Mouse (Mus musculus) myocyte (in vitro differentiated cells): ENCODE measurements at regions not wholly inside any gene's neighbourhood (a gene's known extent, or its start where the extent isn't known, plus 50 kb on each side); places are given as distances from the start of the nearest gene placed in this dataset.

Experiments
- H3K27me3 ChIP-seq: one replicate; pipeline ENCODE4 v1.6.1; 2011; ENCODE audit not compliant: control insufficient read depth, insufficient read depth, insufficient read length
- H3K36me3 ChIP-seq: one replicate; pipeline ENCODE4 v1.6.1; 2011; ENCODE audit not compliant: control insufficient read depth, insufficient read depth
- H3K4me2 ChIP-seq: one replicate; pipeline ENCODE4 v1.6.1; 2011; ENCODE audit warnings: low read depth, control low read depth
- H3K4me3 ChIP-seq: one replicate; pipeline ENCODE4 v1.5.1; 2011; ENCODE audit warnings: mild to moderate bottlenecking, control low read depth, moderate library complexity
- H3K79me2 ChIP-seq: one replicate; pipeline ENCODE4 v1.6.1; 2011; ENCODE audit not compliant: control insufficient read depth, insufficient read depth
- H3ac ChIP-seq: one replicate; pipeline ENCODE4 v1.6.1; 2011; ENCODE audit not compliant: control insufficient read depth, insufficient read length
- CEBPB ChIP-seq: IDR thresholded peaks from 2 replicates; pipeline ENCODE4 v1.6.1; 2011; ENCODE audit warnings: mild to moderate bottlenecking, moderate library complexity; ENCODE audit not compliant: poor library complexity, insufficient read depth, severe bottlenecking
- E2F4 ChIP-seq: IDR thresholded peaks from one replicate; pipeline ENCODE4 v1.6.1; 2011; ENCODE audit warnings: mild to moderate bottlenecking, control low read depth, moderate library complexity; ENCODE audit not compliant: insufficient read depth
- MAX ChIP-seq: IDR thresholded peaks from one replicate; pipeline ENCODE4 v1.6.1; 2011; ENCODE audit warnings: low read depth, mild to moderate bottlenecking, control low read depth
- MYOD1 ChIP-seq, 3 experiments: IDR thresholded peaks; one replicate each; pipeline ENCODE4 v1.6.1; 2011; ENCODE audit warnings: control low read depth in 2 of 3, low read depth in 2 of 3, mild to moderate bottlenecking in 2 of 3, moderate library complexity in 1 of 3; ENCODE audit not compliant: insufficient read length in 2 of 3, control insufficient read depth in 1 of 3
- MYOG ChIP-seq, 3 experiments: IDR thresholded peaks; one replicate each; pipeline ENCODE4 v1.6.1; 2011; ENCODE audit warnings: control low read depth in 2 of 3, low read depth in 2 of 3, mild to moderate bottlenecking in 2 of 3; ENCODE audit not compliant: insufficient read length in 2 of 3, control insufficient read depth in 1 of 3, insufficient read depth in 1 of 3
- POLR2A ChIP-seq: IDR thresholded peaks from one replicate; pipeline ENCODE4 v1.6.1; 2011; ENCODE audit warnings: low read depth, mild to moderate bottlenecking, control low read depth, moderate library complexity; ENCODE audit not compliant: insufficient read length
- POLR2AphosphoS2 ChIP-seq: IDR thresholded peaks from one replicate; pipeline ENCODE4 v1.6.1; 2011; ENCODE audit warnings: low read depth, control low read depth; ENCODE audit not compliant: insufficient read length
- REST ChIP-seq: IDR thresholded peaks from one replicate; pipeline ENCODE4 v1.6.1; 2011; ENCODE audit warnings: mild to moderate bottlenecking, control low read depth, moderate library complexity; ENCODE audit not compliant: insufficient read depth, insufficient read length
- SRF ChIP-seq: IDR thresholded peaks from one replicate; pipeline ENCODE4 v1.6.1; 2011; ENCODE audit warnings: low read depth; ENCODE audit not compliant: control insufficient read depth, insufficient read length
- TCF12 ChIP-seq: IDR thresholded peaks from one replicate; pipeline ENCODE4 v1.6.1; 2011; ENCODE audit warnings: mild to moderate bottlenecking, control low read depth; ENCODE audit not compliant: poor library complexity, insufficient read depth, severe bottlenecking
- TCF3 ChIP-seq: IDR thresholded peaks from one replicate; pipeline ENCODE4 v1.6.1; 2011; ENCODE audit warnings: low read depth, control low read depth; ENCODE audit not compliant: insufficient read length
- USF1 ChIP-seq: IDR thresholded peaks from one replicate; pipeline ENCODE4 v1.6.1; 2011; ENCODE audit warnings: low read depth, mild to moderate bottlenecking, control low read depth, moderate library complexity

GRCm38 (mm10) chr7:75923951-75924467 lies 75.9 kb downstream of the Klhl25 start:
- Histone ChIP-seq H3K4me2 (no peak overlapping the region), H3K36me3 (no peaks in the 10 kb centered on the region), H3K4me3 (no peak overlapping the region), H3K27me3 (no peaks in the 10 kb centered on the region), H3ac (no peak overlapping the region), H3K79me2 (no peaks in the 10 kb centered on the region)
- peak; percentile 21 for TF ChIP-seq TCF12
- peak in 2 of 3 experiments; percentile 46 to 60 for TF ChIP-seq MYOG (IDR thresholded peaks at IDR 0.05; ENCODE audit: control insufficient read depth in 1 of 3, insufficient read depth in 1 of 3, insufficient read length in 2 of 3, low read depth in 2 of 3)
- peak in 2 of 3 experiments; percentile 48 to 70 for TF ChIP-seq MYOD1 (IDR thresholded peaks at IDR 0.05; ENCODE audit: control insufficient read depth in 1 of 3, insufficient read length in 2 of 3, low read depth in 2 of 3)
- no peak for TF ChIP-seq REST

- Histone ChIP-seq H3K4me2 (no peak overlapping the region), H3K27me3 (no peaks in the 10 kb centered on the region), H3K79me2 (no peaks in the 10 kb centered on the region), H3K4me3 (no peak overlapping the region), H3ac (no peak overlapping the region), H3K36me3 (no peaks in the 10 kb centered on the region)
- TF ChIP-seq MAX, result no peak
- TF ChIP-seq POLR2AphosphoS2, result no peak
- TF ChIP-seq USF1, result no peak
- no peak for TF ChIP-seq TCF3
- no peak for TF ChIP-seq MYOD1 (IDR thresholded peaks at IDR 0.05; ENCODE audit: control insufficient read depth in 1 of 3, insufficient read length in 2 of 3, low read depth in 2 of 3)
- no peak for TF ChIP-seq POLR2A
- no peak for TF ChIP-seq CEBPB
- no peak for TF ChIP-seq TCF12
- no peak for TF ChIP-seq E2F4
- TF ChIP-seq MYOG (IDR thresholded peaks at IDR 0.05; ENCODE audit: control insufficient read depth in 1 of 3, insufficient read depth in 1 of 3, insufficient read length in 2 of 3, low read depth in 2 of 3), result no peak
- TF ChIP-seq REST, result no peak
- TF ChIP-seq SRF, result no peak
Observed at GRCm38 (mm10) chr7:75927537-75927936, 79.4 kb downstream of the Klhl25 start.

GRCm38 (mm10) chr7:75943844-75944243 lies 95.7 kb downstream of the Klhl25 start:
- Histone ChIP-seq H3K27me3 (peaks cover 9% of the 10 kb centered on the region), H3K4me3 (no peak overlapping the region), H3ac (no peak overlapping the region), H3K79me2 (no peaks in the 10 kb centered on the region), H3K36me3 (no peaks in the 10 kb centered on the region), H3K4me2 (no peak overlapping the region)
- no peak for TF ChIP-seq REST
- no peak for TF ChIP-seq MYOD1 (IDR thresholded peaks at IDR 0.05; ENCODE audit: control insufficient read depth in 1 of 3, insufficient read length in 2 of 3, low read depth in 2 of 3)
- no peak for TF ChIP-seq POLR2AphosphoS2
- TF ChIP-seq SRF, result no peak
- TF ChIP-seq USF1, result no peak
- no peak for TF ChIP-seq TCF12
- TF ChIP-seq MAX, result no peak
- no peak for TF ChIP-seq MYOG (IDR thresholded peaks at IDR 0.05; ENCODE audit: control insufficient read depth in 1 of 3, insufficient read depth in 1 of 3, insufficient read length in 2 of 3, low read depth in 2 of 3)
- no peak for TF ChIP-seq E2F4
- TF ChIP-seq CEBPB, result no peak
- TF ChIP-seq POLR2A, result no peak
- TF ChIP-seq TCF3, result no peak

- H3K4me2 ChIP-seq, result peak overlapping the region; percentile 30
- no peak overlapping the region for H3ac ChIP-seq
- TF ChIP-seq MYOD1 (IDR thresholded peaks at IDR 0.05; ENCODE audit: control insufficient read depth in 1 of 3, insufficient read length in 2 of 3, low read depth in 2 of 3), result peak in 2 of 3 experiments; percentile 53 to 87
- no peak for TF ChIP-seq POLR2A
- TF ChIP-seq SRF, result no peak
- TF ChIP-seq MYOG (IDR thresholded peaks at IDR 0.05; ENCODE audit: control insufficient read depth in 1 of 3, insufficient read depth in 1 of 3, insufficient read length in 2 of 3, low read depth in 2 of 3), result peak; percentile 37 to 95 (median 76)
- TF ChIP-seq TCF3, result peak; percentile 61
- no peak overlapping the region for H3K4me3 ChIP-seq
- H3K27me3 ChIP-seq, result no peaks in the 10 kb centered on the region
- H3K36me3 ChIP-seq, result no peaks in the 10 kb centered on the region
- no peaks in the 10 kb centered on the region for H3K79me2 ChIP-seq
Observed at GRCm38 (mm10) chr7:75955671-75956070, 107.6 kb downstream of the Klhl25 start.

- TF ChIP-seq MYOD1 (IDR thresholded peaks at IDR 0.05; ENCODE audit: control insufficient read depth in 1 of 3, insufficient read length in 2 of 3, low read depth in 2 of 3) (no peak), TCF3 (no peak), CEBPB (no peak)
- Histone ChIP-seq H3ac (no peak overlapping the region), H3K4me3 (no peak overlapping the region), H3K27me3 (no peaks in the 10 kb centered on the region), H3K36me3 (no peaks in the 10 kb centered on the region), H3K4me2 (no peak overlapping the region), H3K79me2 (no peaks in the 10 kb centered on the region)
Observed at GRCm38 (mm10) chr7:75957366-75957765, 109.3 kb downstream of the Klhl25 start.
